Mouse (Mus musculus) heart, postnatal 0 days (tissue): ENCODE measurements around the gene Gstt1.
"Not testable (repeated sequence)": the region's sequence is repeated elsewhere in the genome, so short reads cannot be mapped to it uniquely, and the experiment has no call there.

ENCODE experiments used
- CTCF ChIP-seq: IDR thresholded peaks from 2 replicates; pipeline ENCODE4 v1.5.1; 2016; ENCODE audit warnings: antibody characterized with exemption, control low read depth, low read depth
- EP300 ChIP-seq: IDR thresholded peaks from 2 replicates; pipeline ENCODE4 v1.6.1; 2016; ENCODE audit warnings: antibody characterized with exemption, low read depth

DNA sequence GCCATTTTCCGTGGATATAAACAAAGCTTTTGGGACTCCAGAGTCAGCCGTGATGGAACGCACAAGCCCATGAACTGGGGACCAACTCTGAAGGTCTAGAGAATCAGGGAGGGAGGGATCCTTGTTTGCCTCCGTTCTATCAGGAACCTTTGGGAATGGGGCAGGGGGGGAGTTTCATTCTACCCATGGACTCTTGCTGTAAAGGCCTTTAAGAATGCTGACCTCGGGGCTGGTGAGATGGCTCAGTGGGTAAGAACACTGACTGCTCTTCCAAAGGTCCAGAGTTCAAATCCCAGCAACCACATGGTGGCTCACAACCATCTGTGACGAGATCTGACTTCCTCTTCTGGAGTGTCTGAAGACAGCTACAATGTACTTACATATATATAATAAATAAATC, 45.5 kb upstream of the Gstt1 start:
- TF ChIP-seq CTCF, EP300: not testable (repeated sequence)
